Comparison of ENCODE assay signal across 8 mouse cellular contexts in the genomic region with DNA sequence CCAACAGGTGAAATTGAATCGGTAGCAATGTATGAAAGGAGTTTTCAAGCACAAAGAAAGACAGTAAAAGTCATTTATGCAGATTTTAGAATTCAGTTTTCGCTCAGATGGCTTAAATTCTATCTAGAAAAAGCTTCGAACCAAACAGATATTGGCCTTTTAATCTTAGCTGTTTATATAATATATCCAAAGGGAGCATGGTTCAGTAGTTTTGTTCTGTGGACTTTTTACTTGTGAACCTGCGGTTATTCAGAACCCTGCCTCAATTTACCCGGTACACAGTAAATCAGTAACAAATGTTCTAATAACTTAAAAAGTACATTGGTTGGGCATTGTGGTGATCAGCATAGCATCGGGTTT. TPM values are rescaled to one million over a fixed set of nuclear protein-coding genes. Genes with fewer than 3 reads are reported as not detected.
DNase-seq lines count a peak whose midpoint lies in the region; ATAC-seq lines count a peak whose summit lies in the region.

No protein-coding gene starts in this region.

- peak overlapping the region; percentile 94 for H3K4me2 ChIP-seq in heart, embryonic 15.5 days
- peak overlapping the region; percentile 81 for H3K4me2 ChIP-seq in hindbrain, embryonic 14.5 days (replicated peaks)
- H3K4me2 ChIP-seq in midbrain, embryonic 12.5 days (replicated peaks): peak overlapping the region; percentile 77

- H3K27ac ChIP-seq in heart, embryonic 15.5 days: no peak overlapping the region
- no peak overlapping the region for H3K27ac ChIP-seq in brown adipose tissue, adult 24 weeks (replicated peaks; ENCODE audit: low read depth, low read length)
- H3K27ac ChIP-seq in hindbrain, embryonic 14.5 days: no peak overlapping the region
- H3K27ac ChIP-seq in midbrain, embryonic 12.5 days (replicated peaks): no peak overlapping the region

- intact Hi-C loops in heart, postnatal 10 days (cut with DNase I): no loop called here

- H3K27me3 ChIP-seq in heart, embryonic 15.5 days: no peaks in the 10 kb centered on the region
- no peaks in the 10 kb centered on the region for H3K27me3 ChIP-seq in hindbrain, embryonic 14.5 days (ENCODE audit: control insufficient read depth, insufficient read depth, low read length)
- H3K27me3 ChIP-seq in midbrain, embryonic 12.5 days: no peaks in the 10 kb centered on the region

- H3K9me3 ChIP-seq in heart, embryonic 15.5 days (replicated peaks): no peaks in the 10 kb centered on the region
- H3K9me3 ChIP-seq in hindbrain, embryonic 14.5 days (ENCODE audit: control insufficient read depth, low read length): no peaks in the 10 kb centered on the region
- H3K9me3 ChIP-seq in midbrain, embryonic 12.5 days: no peaks in the 10 kb centered on the region

- peak overlapping the region; percentile 72; the same call in 1 of the 2 replicates for H3K9ac ChIP-seq in heart, embryonic 15.5 days
- H3K9ac ChIP-seq in hindbrain, embryonic 14.5 days: peak overlapping the region; percentile 65; the same call in 1 of the 2 replicates
- no peak overlapping the region for H3K9ac ChIP-seq in midbrain, embryonic 12.5 days (replicated peaks)

- peak overlapping the region; percentile 65 for H3K4me3 ChIP-seq in heart, embryonic 15.5 days
- peak overlapping the region; percentile 66; the same call in 1 of the 2 replicates for H3K4me3 ChIP-seq in brown adipose tissue, adult 24 weeks (ENCODE audit: insufficient read depth, low read depth, low read length)
- H3K4me3 ChIP-seq in hindbrain, embryonic 14.5 days (replicated peaks; ENCODE audit: low read length): peak overlapping the region; percentile 35; the same call in 1 of the 2 replicates
- peak overlapping the region; percentile 45 for H3K4me3 ChIP-seq in midbrain, embryonic 12.5 days

- peaks cover 25% of the 10 kb centered on the region for H3K4me1 ChIP-seq in heart, embryonic 15.5 days (replicated peaks)
- peaks cover 3% of the 10 kb centered on the region for H3K4me1 ChIP-seq in brown adipose tissue, adult 24 weeks (ENCODE audit: control insufficient read depth, insufficient read depth, insufficient read length, low read length)
- H3K4me1 ChIP-seq in hindbrain, embryonic 14.5 days (replicated peaks; ENCODE audit: control insufficient read depth, insufficient read depth, low read length): peaks cover 10% of the 10 kb centered on the region
- H3K4me1 ChIP-seq in midbrain, embryonic 12.5 days: no peaks in the 10 kb centered on the region; the same call in 1 of the 2 replicates

- ATAC-seq in heart, embryonic 15.5 days (replicated peaks; ENCODE audit: insufficient number of reproducible peaks, insufficient read depth, low FRiP score, low read depth): no peak
- ATAC-seq in hindbrain, embryonic 14.5 days (ENCODE audit: low FRiP score): no peak
- ATAC-seq in midbrain, embryonic 12.5 days (ENCODE audit: low FRiP score, low read depth): no peak

- no peak for DNase-seq in heart, postnatal 10 days
- no peak for DNase-seq in hindbrain, embryonic 14.5 days (ENCODE audit: low spot score)
- no peak for DNase-seq in ovary, adult 18-20 months (ENCODE audit: low spot score)
- DNase-seq in T-cell, adult 2 months (ENCODE audit: low spot score): no peak
- DNase-seq in frontal cortex, postnatal 14 days (ENCODE audit: low spot score in 2 of 2): no peak

- no peaks in the 10 kb centered on the region for H3K36me3 ChIP-seq in heart, embryonic 15.5 days
- H3K36me3 ChIP-seq in hindbrain, embryonic 14.5 days (replicated peaks; ENCODE audit: control insufficient read depth, insufficient read depth): no peaks in the 10 kb centered on the region
- no peaks in the 10 kb centered on the region for H3K36me3 ChIP-seq in midbrain, embryonic 12.5 days

- 55% methylated on average over 6 of the region's 6 CpGs for WGBS in heart, embryonic 15.5 days
- 62% methylated on average over 6 of the region's 6 CpGs for WGBS in hindbrain, embryonic 14.5 days
- 69% methylated on average over 6 of the region's 6 CpGs for WGBS in midbrain, embryonic 12.5 days

RNA-seq across cellular contexts. Expression of a gene that starts 18.9 kb away (rescaled TPM):
- not detected in 2 replicates for polyA plus RNA-seq in heart, embryonic 15.5 days (2015; fragmentation: Nextera tagmentation; extraction: Ambion mirVana)
- 1 to 10 TPM in 1 of 2 experiments, under 1 TPM in 1; 0.31 to 1.3 TPM for total RNA-seq in heart, postnatal 10 days (2021)
- not detected in 2 replicates for polyA plus RNA-seq in brown adipose tissue, adult 24 weeks (2012; ENCODE audit: insufficient read depth, insufficient read length, missing spikeins)
- not detected in 2 replicates for polyA plus RNA-seq in hindbrain, embryonic 14.5 days (2014; fragmentation: Nextera tagmentation; extraction: Ambion mirVana)
- not detected in 2 replicates for polyA plus RNA-seq in midbrain, embryonic 12.5 days (2016; fragmentation: Nextera tagmentation; extraction: Ambion mirVana)

RNA-seq across cellular contexts. Expression of a gene that starts 19.4 kb away (rescaled TPM):
- 9.6 and 11.4 TPM in 2 replicates for polyA plus RNA-seq in heart, embryonic 15.5 days (2015; fragmentation: Nextera tagmentation; extraction: Ambion mirVana)
- 10 to 100 TPM; 37.1 to 43.3 TPM for total RNA-seq in heart, postnatal 10 days (2021)
- 10.4 and 10.8 TPM in 2 replicates for polyA plus RNA-seq in brown adipose tissue, adult 24 weeks (2012; ENCODE audit: insufficient read depth, insufficient read length, missing spikeins)
- 25.6 and 25.7 TPM in 2 replicates for polyA plus RNA-seq in hindbrain, embryonic 14.5 days (2014; fragmentation: Nextera tagmentation; extraction: Ambion mirVana)
- 18.7 and 19.3 TPM in 2 replicates for polyA plus RNA-seq in midbrain, embryonic 12.5 days (2016; fragmentation: Nextera tagmentation; extraction: Ambion mirVana)

RNA-seq across cellular contexts. Expression of a gene that starts 23.3 kb away (rescaled TPM):
- polyA plus RNA-seq in heart, embryonic 15.5 days (2015; fragmentation: Nextera tagmentation; extraction: Ambion mirVana): 159 and 160 TPM in 2 replicates
- 10 to 100 TPM; 63.9 to 67.6 TPM for total RNA-seq in heart, postnatal 10 days (2021)
- polyA plus RNA-seq in brown adipose tissue, adult 24 weeks (2012; ENCODE audit: insufficient read depth, insufficient read length, missing spikeins): 166 and 235 TPM in 2 replicates
- 169 and 177 TPM in 2 replicates for polyA plus RNA-seq in hindbrain, embryonic 14.5 days (2014; fragmentation: Nextera tagmentation; extraction: Ambion mirVana)
- polyA plus RNA-seq in midbrain, embryonic 12.5 days (2016; fragmentation: Nextera tagmentation; extraction: Ambion mirVana): 137 and 139 TPM in 2 replicates

RNA-seq across cellular contexts. Expression of a gene that starts 25.9 kb away (rescaled TPM):
- not detected in 2 replicates for polyA plus RNA-seq in heart, embryonic 15.5 days (2015; fragmentation: Nextera tagmentation; extraction: Ambion mirVana)
- not detected for total RNA-seq in heart, postnatal 10 days (2021)
- not detected in 2 replicates for polyA plus RNA-seq in brown adipose tissue, adult 24 weeks (2012; ENCODE audit: insufficient read depth, insufficient read length, missing spikeins)
- not detected in 2 replicates for polyA plus RNA-seq in hindbrain, embryonic 14.5 days (2014; fragmentation: Nextera tagmentation; extraction: Ambion mirVana)
- polyA plus RNA-seq in midbrain, embryonic 12.5 days (2016; fragmentation: Nextera tagmentation; extraction: Ambion mirVana): 0.08 TPM in 1 of 2 replicates, not detected in the other

RNA-seq across cellular contexts. Expression of a gene that starts 45.7 kb away (rescaled TPM):
- polyA plus RNA-seq in heart, embryonic 15.5 days (2015; fragmentation: Nextera tagmentation; extraction: Ambion mirVana): 10.4 and 11.9 TPM in 2 replicates
- total RNA-seq in heart, postnatal 10 days (2021): 1 to 10 TPM; 5.8 to 6.0 TPM
- 1.3 and 2.0 TPM in 2 replicates for polyA plus RNA-seq in brown adipose tissue, adult 24 weeks (2012; ENCODE audit: insufficient read depth, insufficient read length, missing spikeins)
- polyA plus RNA-seq in hindbrain, embryonic 14.5 days (2014; fragmentation: Nextera tagmentation; extraction: Ambion mirVana): 22.0 and 23.1 TPM in 2 replicates
- 11.9 and 13.1 TPM in 2 replicates for polyA plus RNA-seq in midbrain, embryonic 12.5 days (2016; fragmentation: Nextera tagmentation; extraction: Ambion mirVana)
